Mouse (Mus musculus) gastrocnemius, postnatal 36 days (tissue): ENCODE measurements around the gene Marc2. TPM values are rescaled to one million over a fixed set of nuclear protein-coding genes. Genes with fewer than 3 reads are reported as not detected.

Source experiments
- DNase-seq, 2 experiments: peaks; one replicate each; pipeline ENCODE4 v3.0.0; 2022
- intact Hi-C: fragments of 180-260 bp; cut with DNase I; formaldehyde crosslinking; loops from one replicate; pipeline ENCODE4 v1.15.1; 2025
- microRNA-seq, 2 experiments: library from miRNA; unstranded; fragments of <30 nt; microRNA quantifications; one replicate each; pipeline ENCODE4 v1.2.0; 2021
- total RNA-seq, 2 experiments: library from RNA; stranded (reverse); gene quantifications; 2 replicates each; pipeline ENCODE4 v1.2.3; 2021

Marc2 gene
- total RNA-seq, 2 experiments from 2014 or later, result 124 to 142 TPM

DNA sequence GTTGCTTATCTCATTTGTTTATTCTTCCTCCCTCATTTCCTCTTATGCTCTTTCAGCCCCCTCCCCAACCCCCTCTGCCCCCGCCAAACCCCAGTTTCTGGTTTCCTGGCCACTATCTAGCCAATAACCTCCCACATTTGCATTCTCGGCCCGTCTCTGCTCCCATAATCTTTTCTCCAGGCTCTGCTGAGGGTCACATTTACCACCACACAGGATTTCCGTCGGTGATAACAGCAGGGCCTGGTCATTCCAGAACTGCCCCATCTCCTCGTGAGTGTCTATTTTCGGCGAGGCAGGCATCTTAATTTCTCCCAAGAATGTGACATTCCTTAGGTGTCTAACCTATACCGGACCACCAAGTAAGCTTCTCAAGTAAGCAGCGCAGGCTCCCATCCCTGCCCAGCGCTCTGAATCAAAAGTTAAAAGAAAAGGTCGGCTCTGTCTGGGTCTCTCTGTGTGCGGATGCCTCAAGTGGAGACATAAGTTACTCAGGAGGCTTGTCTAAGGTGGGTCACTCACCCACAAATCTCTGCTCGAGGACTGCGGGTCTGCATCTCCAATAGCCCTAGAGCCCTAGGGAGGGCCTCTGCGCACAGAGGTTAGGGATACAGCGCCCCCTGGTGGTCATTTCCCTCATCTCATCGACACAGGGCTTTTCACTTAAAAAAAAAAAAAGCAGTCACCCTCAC lies 74.9 kb downstream of the Marc2 start:
- DNase-seq, result peak; percentile 74 to 78
- intact Hi-C loops, result loop anchor here (1.0 kb wide), 1 partner anchor 505 kb away; no protein-coding TSS in a partner anchor

DNA sequence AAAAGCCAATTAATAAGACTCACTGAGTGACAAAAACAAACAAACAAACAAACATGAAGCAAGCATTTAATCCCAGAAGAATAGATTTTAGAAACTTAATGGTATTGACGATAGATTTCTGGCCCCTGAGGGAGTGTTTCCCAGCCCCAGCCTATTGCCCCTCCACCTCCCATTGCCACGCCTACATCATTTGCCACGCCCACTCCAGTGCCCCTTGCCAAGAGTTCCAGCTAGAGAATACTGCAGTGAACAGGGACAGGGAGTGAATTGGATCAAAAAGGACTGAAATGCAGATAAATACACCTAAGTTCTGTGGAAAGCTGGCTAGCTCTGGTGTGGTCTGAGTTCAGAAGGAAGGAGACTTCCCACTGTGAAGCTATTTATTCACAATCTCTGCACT lies 82.4 kb downstream of the Marc2 start:
- DNase-seq, result no peak
- intact Hi-C loops, result no loop called here

Small RNA genes lying within 50 kb of the gene (microRNA-seq; reads per million reads assigned to microRNA genes)
- gene Mir1981, result 109 to 145 reads per million in 2 experiments

Other genes with a start within 250 kb of the Marc2 start
- gene Hlx, start 113.8 kb downstream of the Marc2 start, total RNA-seq, result 10 to 100 TPM in 1 of 2 experiments, 1 to 10 TPM in 1; 9.6 to 11.6 TPM
- under 1 TPM; 0.22 to 0.36 TPM for gene Marc1, start 35.1 kb downstream of the Marc2 start, total RNA-seq
- 10 to 100 TPM; 12.0 to 12.4 TPM for gene C130074G19Rik, start 36.8 kb upstream of the Marc2 start, total RNA-seq
- gene Mark1, start 153.1 kb upstream of the Marc2 start, total RNA-seq, result 1 to 10 TPM; 1.5 to 3.2 TPM